Mouse (Mus musculus) ES-Bruce4 (cell line): Measurements from ENCODE around the gene Galntl6.

Source experiments
- CTCF ChIP-seq: IDR thresholded peaks from one replicate; pipeline ENCODE4 v1.8.1; 2011; ENCODE audit warnings: low read depth, low read length
- POLR2A ChIP-seq: IDR thresholded peaks from one replicate; pipeline ENCODE4 v1.8.1; 2011; ENCODE audit warnings: low read length; ENCODE audit not compliant: insufficient read depth

- no peak for TF ChIP-seq CTCF
- TF ChIP-seq POLR2A: no peak
Observed at GRCm38 (mm10) chr8:58660019-58660418, 252.4 kb downstream of the Galntl6 start.
